Mouse (Mus musculus): Measurements from ENCODE around the gene Ndufv1. TPM values are rescaled to one million over a fixed set of nuclear protein-coding genes. Genes with fewer than 3 reads are reported as not detected.

Gene Ndufv1
- polyA plus RNA-seq, 1 experiment, result 145 TPM

- TF ChIP-seq POLR2A (IDR thresholded peaks at IDR 0.05; ENCODE audit: control insufficient read depth, low read depth, low read length), result no peak
- TF ChIP-seq CTCF (IDR thresholded peaks at IDR 0.05; ENCODE audit: control insufficient read depth, insufficient read depth, insufficient replicate concordance, low read depth, low read length), result no peak
- Histone ChIP-seq H3K27me3 (ENCODE audit: control insufficient read depth, insufficient read depth, low read length) (no peaks in the 10 kb centered on the region), H3K4me3 (ENCODE audit: control insufficient read depth, low read depth, low read length) (no peak overlapping the region), H3K36me3 (ENCODE audit: control insufficient read depth, insufficient read depth, low read length) (no peaks in the 10 kb centered on the region), H3K27ac (ENCODE audit: control insufficient read depth, insufficient read depth, low read depth, low read length) (peak overlapping the region; percentile 57), H3K4me1 (ENCODE audit: control insufficient read depth, insufficient read depth, low read length) (peaks cover 1% of the 10 kb centered on the region)
These were observed 5.4 kb upstream of the Ndufv1 start for GRCm38 (mm10) chr19:4017921-4018587.

GRCm38 (mm10) chr19:4015635-4016034 lies 3.0 kb upstream of the Ndufv1 start:
- no peak overlapping the region for H3K4me3 ChIP-seq (ENCODE audit: control insufficient read depth, low read depth, low read length)
- peaks cover 7% of the 10 kb centered on the region for H3K4me1 ChIP-seq (ENCODE audit: control insufficient read depth, insufficient read depth, low read length)
- no peaks in the 10 kb centered on the region for H3K36me3 ChIP-seq (ENCODE audit: control insufficient read depth, insufficient read depth, low read length)
- H3K27me3 ChIP-seq (ENCODE audit: control insufficient read depth, insufficient read depth, low read length), result no peaks in the 10 kb centered on the region
- TF ChIP-seq CTCF (IDR thresholded peaks at IDR 0.05; ENCODE audit: control insufficient read depth, insufficient read depth, insufficient replicate concordance, low read depth, low read length) (no peak), POLR2A (IDR thresholded peaks at IDR 0.05; ENCODE audit: control insufficient read depth, low read depth, low read length) (no peak)
- H3K27ac ChIP-seq (ENCODE audit: control insufficient read depth, insufficient read depth, low read depth, low read length), result no peak overlapping the region

GRCm38 (mm10) chr19:4014802-4015201 lies 2.2 kb upstream of the Ndufv1 start:
- peaks cover 7% of the 10 kb centered on the region for H3K4me1 ChIP-seq (ENCODE audit: control insufficient read depth, insufficient read depth, low read length)
- H3K27ac ChIP-seq (ENCODE audit: control insufficient read depth, insufficient read depth, low read depth, low read length), result no peak overlapping the region
- H3K36me3 ChIP-seq (ENCODE audit: control insufficient read depth, insufficient read depth, low read length), result no peaks in the 10 kb centered on the region
- TF ChIP-seq CTCF (IDR thresholded peaks at IDR 0.05; ENCODE audit: control insufficient read depth, insufficient read depth, insufficient replicate concordance, low read depth, low read length) (no peak), POLR2A (IDR thresholded peaks at IDR 0.05; ENCODE audit: control insufficient read depth, low read depth, low read length) (no peak)
- H3K4me3 ChIP-seq (ENCODE audit: control insufficient read depth, low read depth, low read length), result no peak overlapping the region
- H3K27me3 ChIP-seq (ENCODE audit: control insufficient read depth, insufficient read depth, low read length), result no peaks in the 10 kb centered on the region

GRCm38 (mm10) chr19:4013066-4013465 lies 460 bp upstream of the Ndufv1 start:
- Histone ChIP-seq H3K36me3 (ENCODE audit: control insufficient read depth, insufficient read depth, low read length) (no peaks in the 10 kb centered on the region; the same call in 1 of the 2 replicates), H3K27ac (ENCODE audit: control insufficient read depth, insufficient read depth, low read depth, low read length) (no peak overlapping the region), H3K27me3 (ENCODE audit: control insufficient read depth, insufficient read depth, low read length) (no peaks in the 10 kb centered on the region), H3K4me3 (ENCODE audit: control insufficient read depth, low read depth, low read length) (peak overlapping the region; percentile 89), H3K4me1 (ENCODE audit: control insufficient read depth, insufficient read depth, low read length) (peaks cover 7% of the 10 kb centered on the region)
- TF ChIP-seq CTCF (IDR thresholded peaks at IDR 0.05; ENCODE audit: control insufficient read depth, insufficient read depth, insufficient replicate concordance, low read depth, low read length) (no peak), POLR2A (IDR thresholded peaks at IDR 0.05; ENCODE audit: control insufficient read depth, low read depth, low read length) (no peak)

GRCm38 (mm10) chr19:4011086-4011485 lies 1.5 kb downstream of the Ndufv1 start:
- H3K4me1 ChIP-seq (ENCODE audit: control insufficient read depth, insufficient read depth, low read length), result peaks cover 7% of the 10 kb centered on the region
- no peak overlapping the region for H3K4me3 ChIP-seq (ENCODE audit: control insufficient read depth, low read depth, low read length)
- no peak overlapping the region for H3K27ac ChIP-seq (ENCODE audit: control insufficient read depth, insufficient read depth, low read depth, low read length)
- H3K36me3 ChIP-seq (ENCODE audit: control insufficient read depth, insufficient read depth, low read length), result no peaks in the 10 kb centered on the region; the same call in none of the 2 replicates
- TF ChIP-seq POLR2A (IDR thresholded peaks at IDR 0.05; ENCODE audit: control insufficient read depth, low read depth, low read length), result no peak
- TF ChIP-seq CTCF (IDR thresholded peaks at IDR 0.05; ENCODE audit: control insufficient read depth, insufficient read depth, insufficient replicate concordance, low read depth, low read length), result no peak
- no peaks in the 10 kb centered on the region for H3K27me3 ChIP-seq (ENCODE audit: control insufficient read depth, insufficient read depth, low read length)

GRCm38 (mm10) chr19:4005971-4006370 lies 6.6 kb downstream of the Ndufv1 start:
- TF ChIP-seq CTCF (IDR thresholded peaks at IDR 0.05; ENCODE audit: control insufficient read depth, insufficient read depth, insufficient replicate concordance, low read depth, low read length) (no peak), POLR2A (IDR thresholded peaks at IDR 0.05; ENCODE audit: control insufficient read depth, low read depth, low read length) (no peak)
- peaks cover 3% of the 10 kb centered on the region for H3K4me1 ChIP-seq (ENCODE audit: control insufficient read depth, insufficient read depth, low read length)
- no peak overlapping the region for H3K4me3 ChIP-seq (ENCODE audit: control insufficient read depth, low read depth, low read length)
- H3K27ac ChIP-seq (ENCODE audit: control insufficient read depth, insufficient read depth, low read depth, low read length), result no peak overlapping the region
- no peaks in the 10 kb centered on the region for H3K27me3 ChIP-seq (ENCODE audit: control insufficient read depth, insufficient read depth, low read length)
- H3K36me3 ChIP-seq (ENCODE audit: control insufficient read depth, insufficient read depth, low read length), result no peaks in the 10 kb centered on the region; the same call in none of the 2 replicates

- Histone ChIP-seq H3K27ac (ENCODE audit: control insufficient read depth, insufficient read depth, low read depth, low read length) (no peak overlapping the region), H3K27me3 (ENCODE audit: control insufficient read depth, insufficient read depth, low read length) (no peaks in the 10 kb centered on the region), H3K4me1 (ENCODE audit: control insufficient read depth, insufficient read depth, low read length) (peaks cover 8% of the 10 kb centered on the region), H3K36me3 (ENCODE audit: control insufficient read depth, insufficient read depth, low read length) (no peaks in the 10 kb centered on the region; the same call in none of the 2 replicates), H3K4me3 (ENCODE audit: control insufficient read depth, low read depth, low read length) (no peak overlapping the region)
- TF ChIP-seq POLR2A (IDR thresholded peaks at IDR 0.05; ENCODE audit: control insufficient read depth, low read depth, low read length) (no peak), CTCF (IDR thresholded peaks at IDR 0.05; ENCODE audit: control insufficient read depth, insufficient read depth, insufficient replicate concordance, low read depth, low read length) (no peak)
These were observed 7.5 kb downstream of the Ndufv1 start for GRCm38 (mm10) chr19:4005091-4005490.

Measured in testis, adult 2 months (tissue).